Mouse (Mus musculus) C2C12 (cell line): ENCODE measurements around the gene Gxylt2.

Experiments used
- MAX ChIP-seq: IDR thresholded peaks from one replicate; pipeline ENCODE4 v1.6.1; 2011; ENCODE audit warnings: mild to moderate bottlenecking, control low read depth
- USF1 ChIP-seq: IDR thresholded peaks from one replicate; pipeline ENCODE4 v1.6.1; 2011; ENCODE audit warnings: low read depth, mild to moderate bottlenecking, control low read depth, moderate library complexity

DNA sequence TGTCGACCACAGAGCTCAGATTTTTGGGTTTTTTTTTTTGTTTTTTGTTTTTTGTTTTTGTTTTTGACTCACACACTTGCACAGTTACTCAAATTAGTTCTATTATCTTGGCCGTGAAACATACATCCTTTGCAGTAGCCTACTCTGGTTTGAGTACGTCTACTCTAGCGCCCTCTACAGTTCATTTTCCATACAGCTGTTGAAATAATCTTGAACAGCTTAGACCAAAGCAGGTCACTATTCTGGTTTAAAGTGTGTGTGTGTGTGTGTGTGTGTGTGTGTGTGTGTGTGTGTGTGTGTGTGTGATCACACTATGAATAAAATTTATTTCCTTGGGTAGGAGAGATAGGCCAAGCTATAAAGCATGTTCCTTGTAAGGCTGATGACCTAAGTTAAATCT lies 5.6 kb downstream of the Gxylt2 start:
- TF ChIP-seq USF1 = no peak
- no peak for TF ChIP-seq MAX
